Comparison of ENCODE assay signal across 10 mouse cellular contexts in the genomic region with DNA sequence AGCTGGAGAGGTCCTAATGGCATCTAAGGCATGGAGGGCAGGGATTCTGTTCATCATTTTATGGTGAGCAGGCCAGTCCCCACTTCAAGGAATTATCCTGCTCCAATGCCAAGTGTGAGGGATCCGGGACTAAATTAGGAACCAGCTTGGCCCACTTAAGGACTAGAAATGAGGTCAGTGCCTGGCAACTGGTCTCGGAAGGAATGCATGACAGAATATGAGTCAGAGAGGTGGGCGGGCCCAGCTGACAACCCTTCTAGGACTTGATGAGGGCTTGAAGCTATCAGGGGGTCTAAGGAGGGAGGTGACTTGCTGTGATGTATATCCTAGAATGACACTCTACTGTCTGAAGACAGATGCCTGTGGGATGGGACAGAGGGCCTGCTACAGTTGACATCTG.
DNase-seq lines count a peak whose midpoint lies in the region; ATAC-seq and TF ChIP-seq lines count a peak whose summit lies in the region.
"Had no signal": no experiment of that assay in that cellular context is flagged by ENCODE, and none has a peak within 500 bp of the region (broad histone marks: within the 10 kb centered on the region; RNA-seq: fewer than 3 reads in every experiment).

No protein-coding gene starts in this region.

- intact Hi-C loops in left cerebral cortex, postnatal 36 days (cut with DNase I), result no loop called here

- no peak for TF ChIP-seq CTCF in C2C12 (IDR thresholded peaks at IDR 0.05; ENCODE audit: control insufficient read depth, insufficient read depth, insufficient read length)

- H3K4me3 ChIP-seq in C2C12 (ENCODE audit: insufficient read depth, poor library complexity, severe bottlenecking), result no peak overlapping the region
- H3K4me3 ChIP-seq: layer of hippocampus, adult 2 months had no signal

- DNase-seq in cerebellum, adult 11-12 months, result peak; percentile 10
- no peak for DNase-seq in cerebellum, adult 11 months
- peak; percentile 43 to 64 for DNase-seq in left cerebral cortex, postnatal 36 days (ENCODE audit: low spot score in 2 of 2)
- no peak for DNase-seq in spleen, postnatal 36 days (ENCODE audit: low spot score in 2 of 2)
- no peak for DNase-seq in spleen, postnatal 14 days (ENCODE audit: low spot score in 2 of 2)
- no peak for DNase-seq in spleen, postnatal 10 days (ENCODE audit: low spot score in 2 of 2)

- no peaks in the 10 kb centered on the region for H3K79me3 ChIP-seq in C2C12 (ENCODE audit: low read depth)

- H3ac ChIP-seq in C2C12 (ENCODE audit: control insufficient read depth, insufficient read length, low read depth), result no peak overlapping the region

- H3K36me3 ChIP-seq in C2C12 (ENCODE audit: control insufficient read depth, insufficient read depth), result no peaks in the 10 kb centered on the region

- no peaks in the 10 kb centered on the region for H3K27me3 ChIP-seq in C2C12 (ENCODE audit: control insufficient read depth, insufficient read depth, insufficient read length)
- H3K27me3 ChIP-seq: CH12.LX had no signal

- ATAC-seq in frontal cortex, adult (ENCODE audit: low TSS enrichment), result peak; percentile 98

- no peaks in the 10 kb centered on the region for H3K79me2 ChIP-seq in C2C12 (ENCODE audit: control insufficient read depth, insufficient read depth)

TF ChIP-seq in C2C12, 6 proteins besides CTCF, POLR2A, EP300 and RAD21:
- TF ChIP-seq FOSL1 (IDR thresholded peaks at IDR 0.05; ENCODE audit: insufficient read depth, low read length, poor library complexity, severe bottlenecking), result peak; percentile 41
- TF ChIP-seq USF1 (IDR thresholded peaks at IDR 0.05; ENCODE audit: low read depth), result no peak
- no peak for TF ChIP-seq MAX (IDR thresholded peaks at IDR 0.05)
- no peak for TF ChIP-seq MYOG (IDR thresholded peaks at IDR 0.05; ENCODE audit: control insufficient read depth, extremely low read depth, insufficient read length)
- TF ChIP-seq MYOD1 (IDR thresholded peaks at IDR 0.05; ENCODE audit: control insufficient read depth, insufficient read length, low read depth), result peak; percentile 43

Comparison
In these comparisons a context has a peak if more than half of its experiments do, and no peak if none do; other contexts are left out.
1. DNase-seq: peak in cerebellum, adult 11-12 months (single experiment) and left cerebral cortex, postnatal 36 days (2 of 2); none in cerebellum, adult 11 months (single experiment), spleen, postnatal 36 days (0 of 2), spleen, postnatal 14 days (0 of 2) and spleen, postnatal 10 days (0 of 2).